Mouse (Mus musculus): ENCODE data around the gene Dync1h1.

GRCm38 (mm10) chr12:110555536-110556240 is 45.6 kb upstream of the Dync1h1 start:
- TF ChIP-seq GATA1 (IDR thresholded peaks at IDR 0.05; ENCODE audit: borderline replicate concordance, low read length) (no peak), FLI1 (IDR thresholded peaks at IDR 0.05; ENCODE audit: low read length) (no peak)

All from megakaryocyte, embryonic 14.5 days (primary cell).